Mouse (Mus musculus) G1E-ER4 (cell line): ENCODE measurements around the gene Bmp2. TPM values are rescaled to one million over a fixed set of nuclear protein-coding genes. Genes with fewer than 3 reads are reported as not detected.

Experiments used
- GATA1 ChIP-seq: IDR thresholded peaks from one replicate; pipeline ENCODE4 v1.8.0; 2012; ENCODE audit warnings: low read length, inconsistent platforms
- polyA plus RNA-seq: library from polyadenylated mRNA; stranded (reverse); fragments of >175 nt; gene quantifications from 2 replicates; pipeline ENCODE4 v1.2.3, GENCODE M21; 2012

The Bmp2 gene
- polyA plus RNA-seq, result not detected in 2 replicates

GRCm38 (mm10) chr2:133552031-133552841, at the start of gene Bmp2:
TSS of gene Bmp2 (plus strand) at chr2:133552159.
- TF ChIP-seq GATA1, result no peak

GRCm38 (mm10) chr2:133505678-133506077, 46.3 kb upstream of the Bmp2 start:
- TF ChIP-seq GATA1, result no peak

GRCm38 (mm10) chr2:133507045-133507444, 44.9 kb upstream of the Bmp2 start:
- no peak for TF ChIP-seq GATA1

GRCm38 (mm10) chr2:133509141-133509540, 42.8 kb upstream of the Bmp2 start:
- no peak for TF ChIP-seq GATA1

GRCm38 (mm10) chr2:133511011-133511779, 40.8 kb upstream of the Bmp2 start:
- no peak for TF ChIP-seq GATA1

GRCm38 (mm10) chr2:133516331-133517046, 35.5 kb upstream of the Bmp2 start:
- no peak for TF ChIP-seq GATA1

- TF ChIP-seq GATA1, result no peak
Measured at GRCm38 (mm10) chr2:133517867-133518266, 34.1 kb upstream of the Bmp2 start.

- TF ChIP-seq GATA1, result no peak
Measured at GRCm38 (mm10) chr2:133521193-133521592, 30.8 kb upstream of the Bmp2 start.

GRCm38 (mm10) chr2:133522121-133522520, 29.8 kb upstream of the Bmp2 start:
- TF ChIP-seq GATA1, result no peak

GRCm38 (mm10) chr2:133525621-133526181, 26.3 kb upstream of the Bmp2 start:
- no peak for TF ChIP-seq GATA1

- no peak for TF ChIP-seq GATA1
Measured at GRCm38 (mm10) chr2:133529396-133529795, 22.6 kb upstream of the Bmp2 start.

GRCm38 (mm10) chr2:133533073-133533472, 18.9 kb upstream of the Bmp2 start:
- no peak for TF ChIP-seq GATA1

- no peak for TF ChIP-seq GATA1
Measured at GRCm38 (mm10) chr2:133535481-133535880, 16.5 kb upstream of the Bmp2 start.

- TF ChIP-seq GATA1, result no peak
Measured at GRCm38 (mm10) chr2:133536812-133537211, 15.1 kb upstream of the Bmp2 start.

GRCm38 (mm10) chr2:133540702-133541101, 11.3 kb upstream of the Bmp2 start:
- TF ChIP-seq GATA1, result no peak
